Mouse (Mus musculus): ENCODE measurements around the gene Med11. TPM values are rescaled to one million over a fixed set of nuclear protein-coding genes. Genes with fewer than 3 reads are reported as not detected.
"Not testable (repeated sequence)": the region's sequence is repeated elsewhere in the genome, so short reads cannot be mapped to it uniquely, and the experiment has no call there.

Gene Med11
- polyA plus RNA-seq, 1 experiment: 21.9 TPM

- DNase-seq (ENCODE audit: low read depth): no peak
These were observed 5.0 kb upstream of the Med11 start for GRCm38 (mm10) chr11:70446756-70447155.

GRCm38 (mm10) chr11:70447373-70447772, 4.3 kb upstream of the Med11 start:
- DNase-seq (ENCODE audit: low read depth): no peak

GRCm38 (mm10) chr11:70450926-70451325, 793 bp upstream of the Med11 start:
- DNase-seq (ENCODE audit: low read depth): no peak

- no peak for DNase-seq (ENCODE audit: low read depth)
These were observed 1.7 kb downstream of the Med11 start for GRCm38 (mm10) chr11:70453261-70454044.

GRCm38 (mm10) chr11:70458688-70459600, 7.2 kb downstream of the Med11 start, which contains the start of gene Zmynd15:
Gene Zmynd15, plus strand, starts transcription at chr11:70459433.
- DNase-seq (ENCODE audit: low read depth): no peak

GRCm38 (mm10) chr11:70459601-70460101, 7.9 kb downstream of the Med11 start, which contains the start of gene Cxcl16:
Gene Cxcl16, minus strand, starts transcription at chr11:70459984.
- DNase-seq (ENCODE audit: low read depth): no peak

GRCm38 (mm10) chr11:70463970-70464369, 12.3 kb downstream of the Med11 start:
- no peak for DNase-seq (ENCODE audit: low read depth)

- DNase-seq (ENCODE audit: low read depth): no peak
These were observed 13.5 kb downstream of the Med11 start for GRCm38 (mm10) chr11:70465211-70465610.

GRCm38 (mm10) chr11:70465824-70466223, 14.1 kb downstream of the Med11 start:
- no peak for DNase-seq (ENCODE audit: low read depth)

GRCm38 (mm10) chr11:70467902-70468619, 16.3 kb downstream of the Med11 start:
- no peak for DNase-seq (ENCODE audit: low read depth)

GRCm38 (mm10) chr11:70469764-70470163, 18.0 kb downstream of the Med11 start:
- DNase-seq (ENCODE audit: low read depth): no peak

- no peak for DNase-seq (ENCODE audit: low read depth)
These were observed 21.0 kb downstream of the Med11 start for GRCm38 (mm10) chr11:70472716-70473115.

GRCm38 (mm10) chr11:70473291-70473690, 21.6 kb downstream of the Med11 start:
- DNase-seq (ENCODE audit: low read depth): not testable (repeated sequence)

GRCm38 (mm10) chr11:70474872-70475534, 23.3 kb downstream of the Med11 start:
- DNase-seq (ENCODE audit: low read depth): no peak

GRCm38 (mm10) chr11:70485498-70485897, 33.8 kb downstream of the Med11 start:
- no peak for DNase-seq (ENCODE audit: low read depth)

GRCm38 (mm10) chr11:70487816-70488215, 36.1 kb downstream of the Med11 start:
- DNase-seq (ENCODE audit: low read depth): no peak

GRCm38 (mm10) chr11:70489138-70489537, 37.4 kb downstream of the Med11 start:
- no peak for DNase-seq (ENCODE audit: low read depth)

- no peak for DNase-seq (ENCODE audit: low read depth)
These were observed 38.0 kb downstream of the Med11 start for GRCm38 (mm10) chr11:70489684-70490083.

GRCm38 (mm10) chr11:70499566-70500475, 48.1 kb downstream of the Med11 start:
- DNase-seq (ENCODE audit: low read depth): no peak

GRCm38 (mm10) chr11:70500476-70500812, 48.7 kb downstream of the Med11 start:
- no peak for DNase-seq (ENCODE audit: low read depth)

Measured in gonadal fat pad, adult 2 months (tissue).